Mouse (Mus musculus) erythroblast, embryonic 14.5 days (primary cell): Measurements from ENCODE around the gene Utrn.

Experiments
- GATA1 ChIP-seq: IDR thresholded peaks from 2 replicates; pipeline ENCODE4 v1.6.1; 2012; ENCODE audit warnings: low read length, inconsistent platforms, mixed read lengths
- TAL1 ChIP-seq: IDR thresholded peaks from 3 replicates; pipeline ENCODE4 v1.6.1; 2012; ENCODE audit warnings: low read length, inconsistent platforms, mixed read lengths

DNA sequence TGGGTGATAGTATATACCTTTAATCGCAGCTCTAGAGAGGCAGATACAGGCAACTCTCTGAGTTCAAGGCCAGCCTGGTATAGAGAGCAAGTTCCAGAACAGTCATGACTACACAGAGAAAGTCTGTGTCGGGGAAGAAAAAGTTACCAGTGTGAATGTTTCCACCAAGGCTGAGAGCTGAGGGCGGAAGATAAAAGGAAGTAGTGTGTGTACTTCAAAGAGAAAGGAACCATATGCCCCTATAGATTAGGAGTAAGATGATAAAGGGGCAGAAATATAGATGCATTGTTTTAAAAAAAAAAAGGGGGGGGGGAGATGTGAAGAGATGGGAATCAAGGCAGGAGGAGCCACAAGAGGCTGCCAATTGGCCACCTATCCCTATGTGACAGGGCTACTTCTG lies 334.9 kb downstream of the Utrn start:
- TF ChIP-seq GATA1: no peak
- no peak for TF ChIP-seq TAL1
